Mouse (Mus musculus): Measurements from ENCODE around the gene Tbc1d10a. TPM values are rescaled to one million over a fixed set of nuclear protein-coding genes. Genes with fewer than 3 reads are reported as not detected.

Tbc1d10a gene
- polyA plus RNA-seq, 1 experiment, result 18.8 TPM

DNA sequence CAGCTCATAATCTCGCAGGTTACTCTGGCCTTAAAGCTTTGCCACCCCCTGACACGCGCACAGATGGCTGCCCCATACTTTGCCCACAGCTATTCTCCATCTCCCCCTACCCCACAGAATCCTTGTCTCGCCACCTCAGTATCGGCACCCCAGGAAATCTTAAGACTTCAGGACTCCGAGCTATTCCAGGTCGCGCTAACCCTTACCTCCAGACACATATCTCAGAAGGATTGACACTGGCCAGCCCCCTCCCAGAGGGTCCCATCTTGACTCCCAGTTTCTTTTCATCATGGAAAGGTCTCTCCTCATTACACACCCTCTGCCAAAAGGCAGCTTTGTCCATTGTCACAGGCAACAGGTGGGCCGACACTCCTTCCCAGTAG is 720 bp downstream of the Tbc1d10a start:
- no peaks in the 10 kb centered on the region for H3K27me3 ChIP-seq (ENCODE audit: control insufficient read depth, insufficient read depth, insufficient read length)

DNA sequence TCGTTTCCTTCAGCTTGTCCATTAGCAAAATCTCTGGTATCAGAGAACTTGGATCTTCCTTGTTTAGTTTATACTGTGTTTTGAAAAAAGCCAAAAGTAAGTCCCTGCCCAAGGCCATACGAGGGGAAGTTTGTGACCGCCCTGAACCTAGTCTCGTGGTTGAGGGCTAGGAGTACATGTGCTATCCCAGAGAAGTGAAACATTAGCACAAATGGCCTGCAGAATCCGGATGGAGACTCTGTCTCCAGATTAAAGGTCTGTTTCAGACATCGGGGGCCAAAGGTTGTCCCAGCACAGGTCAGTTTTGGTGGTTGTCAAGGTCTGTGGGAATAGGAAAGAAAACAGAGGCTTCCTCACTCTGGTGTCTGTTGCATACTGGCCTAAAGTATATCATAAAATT is 2.6 kb downstream of the Tbc1d10a start:
- H3ac ChIP-seq (ENCODE audit: control insufficient read depth, insufficient read length), result no peak overlapping the region
- no peaks in the 10 kb centered on the region for H3K27me3 ChIP-seq (ENCODE audit: control insufficient read depth, insufficient read depth, insufficient read length)
- H3K79me2 ChIP-seq (ENCODE audit: control insufficient read depth, insufficient read depth), result no peaks in the 10 kb centered on the region
- H3K36me3 ChIP-seq (ENCODE audit: control insufficient read depth, insufficient read depth), result no peaks in the 10 kb centered on the region
- no peak overlapping the region for H3K4me2 ChIP-seq (ENCODE audit: low read depth)
- no peak for TF ChIP-seq MYOD1 (IDR thresholded peaks at IDR 0.05; ENCODE audit: control insufficient read depth in 1 of 3, insufficient read length in 2 of 3, low read depth in 2 of 3)
- TF ChIP-seq POLR2A (IDR thresholded peaks at IDR 0.05; ENCODE audit: insufficient read length, low read depth), result no peak
- no peak for TF ChIP-seq POLR2AphosphoS2 (IDR thresholded peaks at IDR 0.05; ENCODE audit: insufficient read length, low read depth)
- no peak for TF ChIP-seq MYOG (IDR thresholded peaks at IDR 0.05; ENCODE audit: control insufficient read depth in 1 of 3, insufficient read depth in 1 of 3, insufficient read length in 2 of 3, low read depth in 2 of 3)
- TF ChIP-seq SRF (IDR thresholded peaks at IDR 0.05; ENCODE audit: control insufficient read depth, insufficient read length, low read depth), result no peak
- TF ChIP-seq MAX (IDR thresholded peaks at IDR 0.05; ENCODE audit: low read depth), result no peak
- TF ChIP-seq TCF3 (IDR thresholded peaks at IDR 0.05; ENCODE audit: insufficient read length, low read depth), result no peak
- TF ChIP-seq E2F4 (IDR thresholded peaks at IDR 0.05; ENCODE audit: insufficient read depth), result no peak
- no peak for TF ChIP-seq USF1 (IDR thresholded peaks at IDR 0.05; ENCODE audit: low read depth)
- no peak for TF ChIP-seq TCF12 (IDR thresholded peaks at IDR 0.05; ENCODE audit: insufficient read depth, poor library complexity, severe bottlenecking)
- TF ChIP-seq REST (IDR thresholded peaks at IDR 0.05; ENCODE audit: insufficient read depth, insufficient read length), result no peak
- TF ChIP-seq CEBPB (IDR thresholded peaks at IDR 0.05; ENCODE audit: insufficient read depth, poor library complexity, severe bottlenecking), result no peak
- no peak overlapping the region for H3K4me3 ChIP-seq

More for the DNA sequence above, 720 bp downstream of the Tbc1d10a start:
- Histone ChIP-seq H3K4me2 (ENCODE audit: low read depth) (peak overlapping the region; percentile 75), H3K36me3 (ENCODE audit: control insufficient read depth, insufficient read depth) (peaks cover 9% of the 10 kb centered on the region), H3K4me3 (peak overlapping the region; percentile 34), H3K79me2 (ENCODE audit: control insufficient read depth, insufficient read depth) (no peaks in the 10 kb centered on the region), H3ac (ENCODE audit: control insufficient read depth, insufficient read length) (peak overlapping the region; percentile 57)
- TF ChIP-seq MAX (IDR thresholded peaks at IDR 0.05; ENCODE audit: low read depth) (no peak), MYOG (IDR thresholded peaks at IDR 0.05; ENCODE audit: control insufficient read depth in 1 of 3, insufficient read depth in 1 of 3, insufficient read length in 2 of 3, low read depth in 2 of 3) (no peak), E2F4 (IDR thresholded peaks at IDR 0.05; ENCODE audit: insufficient read depth) (no peak), POLR2AphosphoS2 (IDR thresholded peaks at IDR 0.05; ENCODE audit: insufficient read length, low read depth) (no peak), USF1 (IDR thresholded peaks at IDR 0.05; ENCODE audit: low read depth) (no peak), TCF12 (IDR thresholded peaks at IDR 0.05; ENCODE audit: insufficient read depth, poor library complexity, severe bottlenecking) (no peak), POLR2A (IDR thresholded peaks at IDR 0.05; ENCODE audit: insufficient read length, low read depth) (no peak), REST (IDR thresholded peaks at IDR 0.05; ENCODE audit: insufficient read depth, insufficient read length) (no peak), MYOD1 (IDR thresholded peaks at IDR 0.05; ENCODE audit: control insufficient read depth in 1 of 3, insufficient read length in 2 of 3, low read depth in 2 of 3) (no peak), TCF3 (IDR thresholded peaks at IDR 0.05; ENCODE audit: insufficient read length, low read depth) (no peak), SRF (IDR thresholded peaks at IDR 0.05; ENCODE audit: control insufficient read depth, insufficient read length, low read depth) (no peak)

DNA sequence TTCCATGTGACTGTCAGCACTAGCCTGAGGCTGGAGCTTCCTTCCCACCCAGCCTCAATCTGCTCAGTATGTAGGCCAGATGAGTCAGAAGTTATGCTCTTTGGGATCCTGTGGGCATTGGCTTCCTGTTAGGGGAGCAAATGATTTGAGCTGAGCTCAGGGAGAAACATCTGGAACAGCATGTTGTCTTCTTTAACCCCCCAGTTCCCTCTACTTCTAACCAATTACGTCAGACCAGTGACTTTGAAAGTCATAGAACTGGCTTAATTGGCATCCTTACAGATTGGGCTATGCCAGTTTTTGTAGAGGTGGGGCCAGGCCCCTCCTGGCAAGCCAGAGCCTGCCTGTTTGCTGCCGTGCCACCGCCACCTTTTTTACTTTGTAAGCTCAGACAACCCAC is 4.1 kb downstream of the Tbc1d10a start:
- Histone ChIP-seq H3K27me3 (ENCODE audit: control insufficient read depth, insufficient read depth, insufficient read length) (no peaks in the 10 kb centered on the region), H3K79me2 (ENCODE audit: control insufficient read depth, insufficient read depth) (no peaks in the 10 kb centered on the region), H3K4me3 (no peak overlapping the region), H3K36me3 (ENCODE audit: control insufficient read depth, insufficient read depth) (no peaks in the 10 kb centered on the region), H3K4me2 (ENCODE audit: low read depth) (peak overlapping the region; percentile 31), H3ac (ENCODE audit: control insufficient read depth, insufficient read length) (no peak overlapping the region)
- TF ChIP-seq TCF3 (IDR thresholded peaks at IDR 0.05; ENCODE audit: insufficient read length, low read depth), result no peak
- no peak for TF ChIP-seq CEBPB (IDR thresholded peaks at IDR 0.05; ENCODE audit: insufficient read depth, poor library complexity, severe bottlenecking)
- no peak for TF ChIP-seq POLR2A (IDR thresholded peaks at IDR 0.05; ENCODE audit: insufficient read length, low read depth)
- no peak for TF ChIP-seq MAX (IDR thresholded peaks at IDR 0.05; ENCODE audit: low read depth)
- no peak for TF ChIP-seq MYOD1 (IDR thresholded peaks at IDR 0.05; ENCODE audit: control insufficient read depth in 1 of 3, insufficient read length in 2 of 3, low read depth in 2 of 3)
- no peak for TF ChIP-seq E2F4 (IDR thresholded peaks at IDR 0.05; ENCODE audit: insufficient read depth)
- TF ChIP-seq REST (IDR thresholded peaks at IDR 0.05; ENCODE audit: insufficient read depth, insufficient read length), result no peak
- no peak for TF ChIP-seq MYOG (IDR thresholded peaks at IDR 0.05; ENCODE audit: control insufficient read depth in 1 of 3, insufficient read depth in 1 of 3, insufficient read length in 2 of 3, low read depth in 2 of 3)
- TF ChIP-seq SRF (IDR thresholded peaks at IDR 0.05; ENCODE audit: control insufficient read depth, insufficient read length, low read depth), result no peak
- no peak for TF ChIP-seq TCF12 (IDR thresholded peaks at IDR 0.05; ENCODE audit: insufficient read depth, poor library complexity, severe bottlenecking)

DNA sequence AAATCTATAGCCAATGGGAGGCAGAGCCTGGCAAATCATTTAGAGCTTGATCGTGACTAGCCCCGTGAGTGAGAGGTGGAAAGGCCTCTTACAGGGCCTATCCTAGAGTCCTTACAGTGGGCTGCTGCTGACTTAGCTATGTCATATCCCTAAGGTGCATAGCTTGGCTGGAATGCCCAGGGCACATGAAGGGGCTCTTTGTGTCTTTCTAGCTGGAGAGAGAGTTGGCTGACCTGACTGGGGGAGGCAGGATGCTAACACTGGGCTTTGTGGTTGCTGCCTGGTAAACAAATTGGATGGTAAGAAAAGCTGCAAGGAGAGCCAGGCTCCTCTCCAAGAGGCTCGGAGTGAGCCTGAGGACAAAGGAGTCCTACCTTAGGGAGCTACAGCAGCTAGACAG is 6.2 kb downstream of the Tbc1d10a start:
- H3K36me3 ChIP-seq (ENCODE audit: control insufficient read depth, insufficient read depth), result no peaks in the 10 kb centered on the region
- no peak overlapping the region for H3ac ChIP-seq (ENCODE audit: control insufficient read depth, insufficient read length)
- no peak overlapping the region for H3K4me3 ChIP-seq
- no peaks in the 10 kb centered on the region for H3K79me2 ChIP-seq (ENCODE audit: control insufficient read depth, insufficient read depth)
- TF ChIP-seq E2F4 (IDR thresholded peaks at IDR 0.05; ENCODE audit: insufficient read depth), result no peak
- TF ChIP-seq CEBPB (IDR thresholded peaks at IDR 0.05; ENCODE audit: insufficient read depth, poor library complexity, severe bottlenecking), result no peak
- TF ChIP-seq MYOG (IDR thresholded peaks at IDR 0.05; ENCODE audit: control insufficient read depth in 1 of 3, insufficient read depth in 1 of 3, insufficient read length in 2 of 3, low read depth in 2 of 3), result no peak
- no peak for TF ChIP-seq MYOD1 (IDR thresholded peaks at IDR 0.05; ENCODE audit: control insufficient read depth in 1 of 3, insufficient read length in 2 of 3, low read depth in 2 of 3)
- TF ChIP-seq REST (IDR thresholded peaks at IDR 0.05; ENCODE audit: insufficient read depth, insufficient read length), result no peak
- no peak for TF ChIP-seq MAX (IDR thresholded peaks at IDR 0.05; ENCODE audit: low read depth)
- no peak for TF ChIP-seq TCF3 (IDR thresholded peaks at IDR 0.05; ENCODE audit: insufficient read length, low read depth)
- no peak for TF ChIP-seq POLR2AphosphoS2 (IDR thresholded peaks at IDR 0.05; ENCODE audit: insufficient read length, low read depth)
- no peak for TF ChIP-seq POLR2A (IDR thresholded peaks at IDR 0.05; ENCODE audit: insufficient read length, low read depth)
- TF ChIP-seq SRF (IDR thresholded peaks at IDR 0.05; ENCODE audit: control insufficient read depth, insufficient read length, low read depth), result no peak
- no peaks in the 10 kb centered on the region for H3K27me3 ChIP-seq (ENCODE audit: control insufficient read depth, insufficient read depth, insufficient read length)
- H3K4me2 ChIP-seq (ENCODE audit: low read depth), result no peak overlapping the region

Data from myocyte (in vitro differentiated cells).